Mouse (Mus musculus): ENCODE measurements around the gene Rcn2. TPM values are rescaled to one million over a fixed set of nuclear protein-coding genes. Genes with fewer than 3 reads are reported as not detected.

Rcn2 gene
- polyA plus RNA-seq, 1 experiment from 2014 or later = 341 TPM

DNA sequence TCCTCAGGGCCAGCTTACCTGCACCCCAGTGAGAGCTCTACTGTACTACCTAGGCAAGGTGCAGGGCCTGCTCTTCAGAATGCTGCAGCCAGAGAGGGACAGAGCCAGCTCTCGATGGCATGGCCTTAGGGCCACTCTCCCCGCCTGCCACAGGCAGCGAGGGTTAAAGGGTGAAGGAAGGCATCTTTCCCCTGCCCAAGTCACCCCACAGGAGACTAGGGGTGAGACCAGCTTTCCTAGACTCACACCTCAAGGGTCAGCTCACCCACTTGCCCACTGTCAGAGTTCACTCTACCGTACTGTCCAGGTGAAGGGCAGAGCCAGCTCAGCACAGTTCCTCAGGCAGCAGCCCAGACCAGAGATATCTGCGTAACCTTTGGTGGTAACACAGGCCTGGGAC lies 20.7 kb downstream of the Rcn2 start:
- Histone ChIP-seq H3K4me3 (ENCODE audit: low read depth, low read length) (no peak overlapping the region), H3K9ac (ENCODE audit: low read length) (no peak overlapping the region), H3K27me3 (ENCODE audit: control insufficient read depth, insufficient read depth, low read length) (no peaks in the 10 kb centered on the region), H3K27ac (ENCODE audit: low read depth, low read length) (no peak overlapping the region), H3K36me3 (ENCODE audit: control insufficient read depth, insufficient read depth, low read length) (peaks cover 11% of the 10 kb centered on the region), H3K4me2 (ENCODE audit: low read depth) (no peak overlapping the region), H3K9me3 (ENCODE audit: control insufficient read depth, low read length) (no peaks in the 10 kb centered on the region), H3K4me1 (ENCODE audit: control insufficient read depth, insufficient read depth, low read length) (no peaks in the 10 kb centered on the region)
- ATAC-seq (ENCODE audit: insufficient read depth, low FRiP score, low TSS enrichment) (no peak), DNase-seq (ENCODE audit: low spot score) (no peak)
- WGBS = 93% methylated on average over 5 of the region's 5 CpGs

GRCm38 (mm10) chr9:56065011-56065410 lies 23.4 kb downstream of the Rcn2 start:
- H3K27me3 ChIP-seq (ENCODE audit: control insufficient read depth, insufficient read depth, low read length) = no peaks in the 10 kb centered on the region
- no peak overlapping the region for H3K4me3 ChIP-seq (ENCODE audit: low read depth, low read length)
- no peak overlapping the region for H3K27ac ChIP-seq (ENCODE audit: low read depth, low read length)
- no peaks in the 10 kb centered on the region for H3K4me1 ChIP-seq (ENCODE audit: control insufficient read depth, insufficient read depth, low read length)
- peaks cover 8% of the 10 kb centered on the region for H3K36me3 ChIP-seq (ENCODE audit: control insufficient read depth, insufficient read depth, low read length)
- WGBS = 77% methylated on average over 3 of the region's 3 CpGs
- ATAC-seq (ENCODE audit: insufficient read depth, low FRiP score, low TSS enrichment) (no peak), DNase-seq (ENCODE audit: low spot score) (no peak)
- no peak overlapping the region for H3K4me2 ChIP-seq (ENCODE audit: low read depth)
- no peaks in the 10 kb centered on the region for H3K9me3 ChIP-seq (ENCODE audit: control insufficient read depth, low read length)
- H3K9ac ChIP-seq (ENCODE audit: low read length) = no peak overlapping the region

- no peaks in the 10 kb centered on the region for H3K4me1 ChIP-seq (ENCODE audit: control insufficient read depth, insufficient read depth, low read length)
- 95% methylated on average over 4 of the region's 4 CpGs for WGBS
- H3K27ac ChIP-seq (ENCODE audit: low read depth, low read length) = no peak overlapping the region
- H3K27me3 ChIP-seq (ENCODE audit: control insufficient read depth, insufficient read depth, low read length) = no peaks in the 10 kb centered on the region
- H3K9ac ChIP-seq (ENCODE audit: low read length) = no peak overlapping the region
- H3K36me3 ChIP-seq (ENCODE audit: control insufficient read depth, insufficient read depth, low read length) = peaks cover 2% of the 10 kb centered on the region
- ATAC-seq (ENCODE audit: insufficient read depth, low FRiP score, low TSS enrichment) (no peak), DNase-seq (ENCODE audit: low spot score) (no peak)
- H3K4me2 ChIP-seq (ENCODE audit: low read depth) = no peak overlapping the region
- H3K9me3 ChIP-seq (ENCODE audit: control insufficient read depth, low read length) = no peaks in the 10 kb centered on the region
- no peak overlapping the region for H3K4me3 ChIP-seq (ENCODE audit: low read depth, low read length)
Observed at GRCm38 (mm10) chr9:56067964-56068363, 26.3 kb downstream of the Rcn2 start.

DNA sequence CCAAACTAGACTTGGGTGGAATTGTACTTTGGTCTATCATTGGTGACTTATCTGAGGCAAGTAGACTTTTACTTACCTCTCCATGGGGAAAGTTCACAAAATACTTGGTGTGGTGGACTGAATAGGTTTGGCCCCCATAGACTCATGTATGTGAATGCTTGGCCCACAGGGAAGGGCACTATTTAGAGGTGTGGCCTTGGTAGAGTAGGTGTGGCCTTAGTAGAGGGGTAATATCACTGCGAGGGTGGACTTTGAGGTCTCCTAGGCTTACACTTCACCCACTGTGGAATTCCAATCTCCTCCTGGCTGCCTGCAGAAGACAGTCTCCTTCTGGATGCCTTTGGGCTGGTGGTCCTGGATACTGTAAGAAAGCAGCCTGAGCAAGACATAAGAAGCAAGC lies 27.0 kb downstream of the Rcn2 start:
- H3K4me3 ChIP-seq (ENCODE audit: low read depth, low read length) = no peak overlapping the region
- WGBS = 84% methylated on average over 1 of the region's 1 CpGs
- no peak overlapping the region for H3K4me2 ChIP-seq (ENCODE audit: low read depth)
- no peaks in the 10 kb centered on the region for H3K4me1 ChIP-seq (ENCODE audit: control insufficient read depth, insufficient read depth, low read length)
- no peak overlapping the region for H3K9ac ChIP-seq (ENCODE audit: low read length)
- no peaks in the 10 kb centered on the region for H3K27me3 ChIP-seq (ENCODE audit: control insufficient read depth, insufficient read depth, low read length)
- H3K27ac ChIP-seq (ENCODE audit: low read depth, low read length) = no peak overlapping the region
- no peak for ATAC-seq (ENCODE audit: insufficient read depth, low FRiP score, low TSS enrichment)
- DNase-seq (ENCODE audit: low spot score) = no peak
- peaks cover 2% of the 10 kb centered on the region; the same call in 1 of the 2 replicates for H3K36me3 ChIP-seq (ENCODE audit: control insufficient read depth, insufficient read depth, low read length)
- H3K9me3 ChIP-seq (ENCODE audit: control insufficient read depth, low read length) = no peaks in the 10 kb centered on the region

- DNase-seq (ENCODE audit: low spot score) (no peak), ATAC-seq (ENCODE audit: insufficient read depth, low FRiP score, low TSS enrichment) (no peak)
- no peaks in the 10 kb centered on the region for H3K27me3 ChIP-seq (ENCODE audit: control insufficient read depth, insufficient read depth, low read length)
- H3K4me2 ChIP-seq (ENCODE audit: low read depth) = no peak overlapping the region
- peaks cover 2% of the 10 kb centered on the region; the same call in 1 of the 2 replicates for H3K4me1 ChIP-seq (ENCODE audit: control insufficient read depth, insufficient read depth, low read length)
- H3K9ac ChIP-seq (ENCODE audit: low read length) = no peak overlapping the region
- no peak overlapping the region for H3K4me3 ChIP-seq (ENCODE audit: low read depth, low read length)
- WGBS = 80% methylated on average over 2 of the region's 2 CpGs
- no peaks in the 10 kb centered on the region for H3K9me3 ChIP-seq (ENCODE audit: control insufficient read depth, low read length)
- peaks cover 2% of the 10 kb centered on the region; the same call in 1 of the 2 replicates for H3K36me3 ChIP-seq (ENCODE audit: control insufficient read depth, insufficient read depth, low read length)
- H3K27ac ChIP-seq (ENCODE audit: low read depth, low read length) = no peak overlapping the region
Observed at GRCm38 (mm10) chr9:56072861-56073260, 31.2 kb downstream of the Rcn2 start.

DNA sequence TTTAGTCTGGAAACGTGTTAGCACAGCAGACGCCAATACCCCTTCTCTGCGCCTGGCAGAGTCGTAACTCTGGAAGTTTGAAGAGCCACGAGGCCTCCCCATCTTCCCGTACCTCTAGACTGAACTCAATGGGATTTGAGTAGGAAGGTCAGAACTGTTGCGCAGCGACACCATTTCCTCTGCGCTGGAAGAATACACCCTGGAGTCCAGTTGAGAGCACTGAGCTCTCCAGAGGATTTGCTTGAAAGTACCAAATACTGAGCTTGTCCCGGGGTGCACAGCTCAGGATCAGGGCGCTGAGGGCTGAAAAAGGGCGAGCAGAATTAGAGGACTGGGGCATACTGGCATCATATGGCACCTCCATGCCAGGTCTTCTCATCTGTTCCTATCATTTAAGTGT lies 33.2 kb downstream of the Rcn2 start:
- 77% methylated on average over 12 of the region's 12 CpGs for WGBS
- ATAC-seq (ENCODE audit: insufficient read depth, low FRiP score, low TSS enrichment) = no peak
- no peaks in the 10 kb centered on the region for H3K36me3 ChIP-seq (ENCODE audit: control insufficient read depth, insufficient read depth, low read length)

GRCm38 (mm10) chr9:56075264-56075663 lies 33.6 kb downstream of the Rcn2 start:
- Histone ChIP-seq H3K36me3 (ENCODE audit: control insufficient read depth, insufficient read depth, low read length) (no peaks in the 10 kb centered on the region), H3K27me3 (ENCODE audit: control insufficient read depth, insufficient read depth, low read length) (no peaks in the 10 kb centered on the region), H3K4me2 (ENCODE audit: low read depth) (no peak overlapping the region), H3K9me3 (ENCODE audit: control insufficient read depth, low read length) (no peaks in the 10 kb centered on the region), H3K4me1 (ENCODE audit: control insufficient read depth, insufficient read depth, low read length) (peaks cover 2% of the 10 kb centered on the region; the same call in 1 of the 2 replicates), H3K9ac (ENCODE audit: low read length) (no peak overlapping the region), H3K4me3 (ENCODE audit: low read depth, low read length) (no peak overlapping the region), H3K27ac (ENCODE audit: low read depth, low read length) (0 out of 2 replicates have a peak overlapping the region, but pooled peaks have one; percentile 34)
- 9% methylated on average over 4 of the region's 4 CpGs for WGBS
- ATAC-seq (ENCODE audit: insufficient read depth, low FRiP score, low TSS enrichment) (peak; percentile 45; the same call in 1 of the 2 replicates), DNase-seq (ENCODE audit: low spot score) (peak; percentile 68)

More for the DNA sequence above, 33.2 kb downstream of the Rcn2 start:
- no peak overlapping the region for H3K4me3 ChIP-seq (ENCODE audit: low read depth, low read length)
- peaks cover 2% of the 10 kb centered on the region; the same call in 1 of the 2 replicates for H3K4me1 ChIP-seq (ENCODE audit: control insufficient read depth, insufficient read depth, low read length)
- no peak overlapping the region for H3K4me2 ChIP-seq (ENCODE audit: low read depth)
- no peaks in the 10 kb centered on the region for H3K9me3 ChIP-seq (ENCODE audit: control insufficient read depth, low read length)
- no peak for DNase-seq (ENCODE audit: low spot score)
- no peak overlapping the region for H3K27ac ChIP-seq (ENCODE audit: low read depth, low read length)
- no peak overlapping the region for H3K9ac ChIP-seq (ENCODE audit: low read length)
- no peaks in the 10 kb centered on the region for H3K27me3 ChIP-seq (ENCODE audit: control insufficient read depth, insufficient read depth, low read length)

- Histone ChIP-seq H3K4me2 (ENCODE audit: low read depth) (no peak overlapping the region), H3K36me3 (ENCODE audit: control insufficient read depth, insufficient read depth, low read length) (no peaks in the 10 kb centered on the region), H3K4me1 (ENCODE audit: control insufficient read depth, insufficient read depth, low read length) (peaks cover 2% of the 10 kb centered on the region; the same call in 1 of the 2 replicates), H3K27ac (ENCODE audit: low read depth, low read length) (peak overlapping the region; percentile 34; the same call in 1 of the 2 replicates), H3K9ac (ENCODE audit: low read length) (peak overlapping the region; percentile 15; the same call in 1 of the 2 replicates), H3K9me3 (ENCODE audit: control insufficient read depth, low read length) (no peaks in the 10 kb centered on the region), H3K27me3 (ENCODE audit: control insufficient read depth, insufficient read depth, low read length) (no peaks in the 10 kb centered on the region), H3K4me3 (ENCODE audit: low read depth, low read length) (no peak overlapping the region)
- ATAC-seq (ENCODE audit: insufficient read depth, low FRiP score, low TSS enrichment) = no peak
- no peak for DNase-seq (ENCODE audit: low spot score)
- 51% methylated on average over 7 of the region's 7 CpGs for WGBS
Observed at GRCm38 (mm10) chr9:56075901-56076620, 34.4 kb downstream of the Rcn2 start.

GRCm38 (mm10) chr9:56079587-56079986 lies 37.9 kb downstream of the Rcn2 start:
- Histone ChIP-seq H3K36me3 (ENCODE audit: control insufficient read depth, insufficient read depth, low read length) (no peaks in the 10 kb centered on the region), H3K27ac (ENCODE audit: low read depth, low read length) (no peak overlapping the region), H3K4me1 (ENCODE audit: control insufficient read depth, insufficient read depth, low read length) (peaks cover 2% of the 10 kb centered on the region; the same call in 1 of the 2 replicates), H3K4me2 (ENCODE audit: low read depth) (no peak overlapping the region), H3K27me3 (ENCODE audit: control insufficient read depth, insufficient read depth, low read length) (no peaks in the 10 kb centered on the region), H3K9me3 (ENCODE audit: control insufficient read depth, low read length) (no peaks in the 10 kb centered on the region), H3K4me3 (ENCODE audit: low read depth, low read length) (no peak overlapping the region), H3K9ac (ENCODE audit: low read length) (no peak overlapping the region)
- ATAC-seq (ENCODE audit: insufficient read depth, low FRiP score, low TSS enrichment) (no peak), DNase-seq (ENCODE audit: low spot score) (no peak)
- WGBS = 85% methylated on average over 5 of the region's 5 CpGs

Data from neural tube, embryonic 11.5 days (tissue).